Mouse (Mus musculus) T-cell, adult 2 months (primary cell): ENCODE results near the gene Cabp2.
"Not testable (repeated sequence)": the region's sequence is repeated elsewhere in the genome, so short reads cannot be mapped to it uniquely, and the experiment has no call there.

Experiments used
- DNase-seq: peaks from one replicate; pipeline ENCODE4 v3.0.0; 2022; ENCODE audit warnings: low spot score

The Cabp2 gene

GRCm38 (mm10) chr19:4102049-4102448, 20.7 kb downstream of the Cabp2 start:
- DNase-seq: no peak

GRCm38 (mm10) chr19:4102626-4103025, 21.2 kb downstream of the Cabp2 start:
- DNase-seq: no peak

- DNase-seq: no peak
Observed at GRCm38 (mm10) chr19:4103294-4103693, 21.9 kb downstream of the Cabp2 start.

- no peak for DNase-seq
Observed at GRCm38 (mm10) chr19:4103792-4104191, 22.4 kb downstream of the Cabp2 start.

- no peak for DNase-seq
Observed at GRCm38 (mm10) chr19:4104675-4105194, 23.4 kb downstream of the Cabp2 start.

- no peak for DNase-seq
Observed at GRCm38 (mm10) chr19:4106654-4107053, 25.3 kb downstream of the Cabp2 start.

GRCm38 (mm10) chr19:4108535-4108934, 27.2 kb downstream of the Cabp2 start:
- DNase-seq: no peak

GRCm38 (mm10) chr19:4112063-4112960, 30.9 kb downstream of the Cabp2 start:
- DNase-seq: no peak

- DNase-seq: no peak
Observed at GRCm38 (mm10) chr19:4113186-4113805, 31.9 kb downstream of the Cabp2 start.

GRCm38 (mm10) chr19:4113806-4114230, 32.4 kb downstream of the Cabp2 start:
- peak; percentile 77 for DNase-seq

GRCm38 (mm10) chr19:4114551-4114950, 33.2 kb downstream of the Cabp2 start:
- no peak for DNase-seq

GRCm38 (mm10) chr19:4115144-4115543, 33.8 kb downstream of the Cabp2 start:
- no peak for DNase-seq

GRCm38 (mm10) chr19:4115816-4116215, 34.4 kb downstream of the Cabp2 start:
- no peak for DNase-seq

- peak; percentile 23 for DNase-seq
Observed at GRCm38 (mm10) chr19:4117006-4117405, 35.6 kb downstream of the Cabp2 start.

GRCm38 (mm10) chr19:4118350-4118749, 37.0 kb downstream of the Cabp2 start:
- no peak for DNase-seq

GRCm38 (mm10) chr19:4119716-4120487, 38.5 kb downstream of the Cabp2 start:
- DNase-seq: peak; percentile 89

GRCm38 (mm10) chr19:4120496-4120895, 39.1 kb downstream of the Cabp2 start:
- DNase-seq: no peak

GRCm38 (mm10) chr19:4121097-4121805, 39.9 kb downstream of the Cabp2 start:
- peak; percentile 99 for DNase-seq

- DNase-seq: not testable (repeated sequence)
Observed at GRCm38 (mm10) chr19:4121896-4122295, 40.5 kb downstream of the Cabp2 start.

- no peak for DNase-seq
Observed at GRCm38 (mm10) chr19:4122411-4123370, 41.3 kb downstream of the Cabp2 start.
